Mouse (Mus musculus) heart, adult 2 months (tissue): ENCODE measurements around the gene Gsdmc4.
"Not testable (repeated sequence)": the region's sequence is repeated elsewhere in the genome, so short reads cannot be mapped to it uniquely, and the experiment has no call there.

Experiments used
- CTCF ChIP-seq: fragments of 200-600 bp; IDR thresholded peaks from 2 replicates; pipeline ENCODE4 v1.8.1; 2022; ENCODE audit warnings: antibody characterized with exemption, mild to moderate bottlenecking, moderate library complexity
- EP300 ChIP-seq: fragments of 200-500 bp; IDR thresholded peaks from 2 replicates; pipeline ENCODE4 v1.6.1; 2011; ENCODE audit warnings: low read depth, low read length, control low read depth; ENCODE audit not compliant: insufficient read depth
- POLR2A ChIP-seq: fragments of 200-500 bp; IDR thresholded peaks from 2 replicates; pipeline ENCODE4 v1.6.1; 2011; ENCODE audit warnings: mild to moderate bottlenecking, low read depth, low read length, control low read depth; ENCODE audit not compliant: insufficient read depth

- not testable (repeated sequence) for TF ChIP-seq CTCF, POLR2A, EP300
Measured at GRCm38 (mm10) chr15:63878458-63878857, 33.6 kb downstream of the Gsdmc4 start, which contains the start of gene Gsdmc3.
